Mouse (Mus musculus) forebrain, embryonic 12.5 days (tissue): ENCODE data around the gene Unk. TPM values are rescaled to one million over a fixed set of nuclear protein-coding genes. Genes with fewer than 3 reads are reported as not detected.

Source experiments
- ATAC-seq: fragments of 200-750 bp; cut with Nextera tagmentation; 2 replicates; pipeline ENCODE4 v1.8.0; 2017; ENCODE audit warnings: moderate TSS enrichment; ENCODE audit not compliant: low FRiP score
- H3K27ac ChIP-seq: fragments of 300-500 bp; sonication (generic); 2 replicates; pipeline ENCODE4 v1.5.1; 2016; ENCODE audit warnings: mild to moderate bottlenecking
- H3K27me3 ChIP-seq: fragments of 300-500 bp; sonication (generic); 2 replicates; pipeline ENCODE4 v1.6.1; 2016; ENCODE audit warnings: mild to moderate bottlenecking
- H3K36me3 ChIP-seq: fragments of 300-500 bp; sonication (generic); replicated peaks from 2 replicates; pipeline ENCODE4 v1.6.1; 2016; ENCODE audit warnings: mild to moderate bottlenecking
- H3K4me1 ChIP-seq: fragments of 300-500 bp; sonication (generic); 2 replicates; pipeline ENCODE4 v1.6.1; 2016
- H3K4me2 ChIP-seq: fragments of 300-500 bp; sonication (generic); 2 replicates; pipeline ENCODE4 v1.6.1; 2016; ENCODE audit warnings: mild to moderate bottlenecking, moderate library complexity
- H3K4me3 ChIP-seq: fragments of 300-500 bp; sonication (generic); replicated peaks from 2 replicates; pipeline ENCODE4 v1.5.1; 2016; ENCODE audit warnings: mild to moderate bottlenecking
- H3K9ac ChIP-seq: fragments of 300-500 bp; sonication (generic); 2 replicates; pipeline ENCODE4 v1.6.1; 2016; ENCODE audit warnings: mild to moderate bottlenecking
- H3K9me3 ChIP-seq: fragments of 300-500 bp; sonication (generic); 2 replicates; pipeline ENCODE4 v1.6.1; 2016
- WGBS: fragments of 180-500 bp; shearing (Covaris S2); methylation state at CpG from one replicate; pipeline ENCODE4 v1.1.7; 2016; 5-methylcytosine and 5-hydroxymethylcytosine counted together
- polyA plus RNA-seq: library from polyadenylated mRNA; unstranded; fragments of >200 nt; fragmentation: Nextera tagmentation; extraction: Ambion mirVana; gene quantifications from 2 replicates; pipeline ENCODE4 v1.2.1, GENCODE M21; 2016

The Unk gene
- polyA plus RNA-seq, 1 experiment from 2014 or later: 47.9 TPM

GRCm38 (mm10) chr11:116100839-116101238 is 70.7 kb downstream of the Unk start:
- peaks cover 22% of the 10 kb centered on the region for H3K4me1 ChIP-seq
- H3K4me2 ChIP-seq: no peak overlapping the region
- 84% methylated on average over 7 of the region's 7 CpGs for WGBS
- no peak overlapping the region for H3K9ac ChIP-seq
- ATAC-seq: no peak
- no peak overlapping the region for H3K27ac ChIP-seq
- H3K27me3 ChIP-seq: peaks cover 10% of the 10 kb centered on the region
- no peaks in the 10 kb centered on the region for H3K9me3 ChIP-seq
- no peaks in the 10 kb centered on the region for H3K36me3 ChIP-seq
- no peak overlapping the region for H3K4me3 ChIP-seq

GRCm38 (mm10) chr11:116101931-116102381 is 71.8 kb downstream of the Unk start:
- Histone ChIP-seq H3K9me3 (no peaks in the 10 kb centered on the region), H3K27ac (peak overlapping the region; percentile 84), H3K4me2 (no peak overlapping the region), H3K4me1 (peaks cover 33% of the 10 kb centered on the region), H3K4me3 (no peak overlapping the region), H3K27me3 (peaks cover 21% of the 10 kb centered on the region), H3K36me3 (no peaks in the 10 kb centered on the region), H3K9ac (peak overlapping the region; percentile 44; the same call in 1 of the 2 replicates)
- no peak for ATAC-seq
- WGBS: 12% methylated on average over 11 of the region's 11 CpGs

GRCm38 (mm10) chr11:116102472-116102871 is 72.3 kb downstream of the Unk start:
- 50% methylated on average over 3 of the region's 4 CpGs for WGBS
- no peak for ATAC-seq
- Histone ChIP-seq H3K9ac (no peak overlapping the region), H3K9me3 (no peaks in the 10 kb centered on the region), H3K4me2 (no peak overlapping the region), H3K27ac (peak overlapping the region; percentile 84), H3K27me3 (peaks cover 27% of the 10 kb centered on the region), H3K36me3 (no peaks in the 10 kb centered on the region), H3K4me1 (peaks cover 38% of the 10 kb centered on the region), H3K4me3 (no peak overlapping the region)

DNA sequence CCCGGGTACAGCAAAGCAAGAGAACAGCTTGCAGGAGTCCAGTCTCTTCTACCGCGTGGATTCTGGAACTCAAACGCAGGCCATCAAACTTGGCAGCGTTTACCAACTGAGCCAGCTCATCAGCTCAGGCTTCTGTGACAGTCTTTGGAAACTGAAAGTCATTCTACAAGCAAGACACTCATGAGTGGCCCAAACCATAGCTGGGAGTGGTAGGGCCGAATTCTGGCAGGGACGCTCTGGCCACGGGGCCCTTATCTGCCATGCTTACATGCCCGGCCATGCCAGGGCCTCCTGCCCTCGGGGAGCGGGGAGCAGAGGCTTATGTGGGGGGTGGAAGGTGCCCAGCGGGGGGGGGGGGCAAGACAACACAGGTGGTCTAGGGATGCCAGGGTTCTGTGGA is 73.5 kb downstream of the Unk start:
- H3K4me3 ChIP-seq: no peak overlapping the region
- H3K27ac ChIP-seq: no peak overlapping the region
- H3K4me2 ChIP-seq: no peak overlapping the region
- peaks cover 47% of the 10 kb centered on the region for H3K4me1 ChIP-seq
- no peaks in the 10 kb centered on the region for H3K36me3 ChIP-seq
- H3K9me3 ChIP-seq: no peaks in the 10 kb centered on the region
- peaks cover 38% of the 10 kb centered on the region for H3K27me3 ChIP-seq
- H3K9ac ChIP-seq: peak overlapping the region; percentile 18; the same call in 1 of the 2 replicates
- no peak for ATAC-seq
- WGBS: 84% methylated on average over 12 of the region's 12 CpGs

DNA sequence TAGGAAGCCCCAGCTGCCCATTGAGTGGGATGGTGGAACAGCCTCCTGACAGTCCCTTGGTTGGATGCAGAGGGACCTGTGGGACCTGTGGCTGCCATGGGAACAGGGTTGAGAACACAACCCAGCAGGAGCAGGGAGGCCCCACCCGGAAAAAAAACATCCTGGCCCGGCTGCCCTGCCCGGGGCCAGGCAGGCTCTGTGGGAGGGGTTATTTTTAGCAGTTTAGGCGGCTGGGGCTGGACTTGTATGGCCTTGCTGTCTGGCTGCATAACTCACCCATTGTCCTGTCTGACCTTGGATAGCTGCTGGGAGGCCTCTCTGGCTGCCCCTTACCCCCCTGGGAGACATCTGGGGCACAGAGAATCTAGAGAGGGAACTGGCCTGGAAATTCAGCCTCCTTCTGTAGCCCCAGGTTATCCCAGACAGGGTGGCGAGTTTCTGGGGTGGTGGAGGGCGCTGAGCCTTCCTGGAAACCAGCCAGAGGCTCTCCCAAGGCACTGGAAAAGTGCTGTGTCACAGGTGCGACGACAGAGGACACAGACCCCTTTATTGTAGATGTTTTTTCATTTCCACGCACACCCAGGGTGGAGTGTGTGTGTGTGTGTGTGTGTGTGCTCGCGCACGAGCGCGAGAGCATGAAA is 74.0 kb downstream of the Unk start:
- peaks cover 43% of the 10 kb centered on the region for H3K27me3 ChIP-seq
- H3K4me1 ChIP-seq: peaks cover 52% of the 10 kb centered on the region
- H3K9me3 ChIP-seq: no peaks in the 10 kb centered on the region
- peak overlapping the region; percentile 18; the same call in 1 of the 2 replicates for H3K9ac ChIP-seq
- 0 out of 2 replicates have a peak overlapping the region, but pooled peaks have one; percentile 38 for H3K27ac ChIP-seq
- WGBS: 44% methylated on average over 14 of the region's 14 CpGs
- no peaks in the 10 kb centered on the region for H3K36me3 ChIP-seq
- no peak overlapping the region for H3K4me2 ChIP-seq
- no peak overlapping the region for H3K4me3 ChIP-seq
- ATAC-seq: no peak

DNA sequence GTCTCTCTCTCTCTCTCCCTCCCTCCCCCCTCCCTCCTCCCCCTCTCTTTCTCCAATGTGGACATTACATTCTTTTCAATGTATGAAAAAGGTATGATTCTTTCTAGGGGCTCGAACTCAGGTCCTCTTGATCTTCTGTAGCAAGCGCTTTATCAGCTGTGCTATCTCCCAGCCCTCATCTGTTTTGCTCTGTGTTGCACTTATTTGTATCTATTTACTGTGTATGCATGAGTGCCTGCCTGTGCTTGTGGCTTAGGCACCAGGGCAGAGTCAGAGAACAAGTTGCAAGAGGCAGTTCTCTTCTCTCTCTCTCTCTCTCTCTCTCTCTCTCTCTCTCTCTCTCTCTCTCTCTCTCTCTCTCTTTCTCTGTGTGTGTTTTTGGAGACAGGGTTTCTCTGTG is 74.9 kb downstream of the Unk start:
- H3K9ac ChIP-seq: no peak overlapping the region
- no peak overlapping the region for H3K4me3 ChIP-seq
- ATAC-seq: no peak
- H3K4me1 ChIP-seq: peaks cover 61% of the 10 kb centered on the region
- WGBS: 93% methylated on average over 2 of the region's 2 CpGs
- H3K4me2 ChIP-seq: no peak overlapping the region
- peaks cover 52% of the 10 kb centered on the region for H3K27me3 ChIP-seq
- no peaks in the 10 kb centered on the region for H3K9me3 ChIP-seq
- H3K27ac ChIP-seq: no peak overlapping the region
- H3K36me3 ChIP-seq: no peaks in the 10 kb centered on the region

- no peak for ATAC-seq
- Histone ChIP-seq H3K27me3 (peaks cover 65% of the 10 kb centered on the region), H3K9me3 (no peaks in the 10 kb centered on the region), H3K27ac (no peak overlapping the region), H3K4me1 (peaks cover 64% of the 10 kb centered on the region), H3K4me3 (peak overlapping the region; percentile 5; the same call in 1 of the 2 replicates), H3K9ac (0 out of 2 replicates have a peak overlapping the region, but pooled peaks have one; percentile 38), H3K36me3 (no peaks in the 10 kb centered on the region), H3K4me2 (peak overlapping the region; percentile 36)
- WGBS: 19% methylated on average over 32 of the region's 32 CpGs
These were observed 76.2 kb downstream of the Unk start for GRCm38 (mm10) chr11:116106154-116106962.

- no peak for ATAC-seq
- Histone ChIP-seq H3K27ac (no peak overlapping the region), H3K4me2 (no peak overlapping the region), H3K36me3 (no peaks in the 10 kb centered on the region), H3K9ac (0 out of 2 replicates have a peak overlapping the region, but pooled peaks have one; percentile 38), H3K4me3 (no peak overlapping the region), H3K27me3 (peaks cover 74% of the 10 kb centered on the region), H3K4me1 (peaks cover 57% of the 10 kb centered on the region), H3K9me3 (no peaks in the 10 kb centered on the region)
- WGBS: 14% methylated on average over 14 of the region's 14 CpGs
These were observed 77.0 kb downstream of the Unk start for GRCm38 (mm10) chr11:116106963-116107776.

- no peaks in the 10 kb centered on the region for H3K9me3 ChIP-seq
- H3K27ac ChIP-seq: no peak overlapping the region
- ATAC-seq: no peak
- peaks cover 54% of the 10 kb centered on the region for H3K4me1 ChIP-seq
- no peaks in the 10 kb centered on the region for H3K36me3 ChIP-seq
- no peak overlapping the region for H3K4me3 ChIP-seq
- no peak overlapping the region for H3K9ac ChIP-seq
- peaks cover 78% of the 10 kb centered on the region for H3K27me3 ChIP-seq
- WGBS: 4% methylated on average over 19 of the region's 19 CpGs
- no peak overlapping the region for H3K4me2 ChIP-seq
These were observed 77.7 kb downstream of the Unk start for GRCm38 (mm10) chr11:116107777-116108285.

DNA sequence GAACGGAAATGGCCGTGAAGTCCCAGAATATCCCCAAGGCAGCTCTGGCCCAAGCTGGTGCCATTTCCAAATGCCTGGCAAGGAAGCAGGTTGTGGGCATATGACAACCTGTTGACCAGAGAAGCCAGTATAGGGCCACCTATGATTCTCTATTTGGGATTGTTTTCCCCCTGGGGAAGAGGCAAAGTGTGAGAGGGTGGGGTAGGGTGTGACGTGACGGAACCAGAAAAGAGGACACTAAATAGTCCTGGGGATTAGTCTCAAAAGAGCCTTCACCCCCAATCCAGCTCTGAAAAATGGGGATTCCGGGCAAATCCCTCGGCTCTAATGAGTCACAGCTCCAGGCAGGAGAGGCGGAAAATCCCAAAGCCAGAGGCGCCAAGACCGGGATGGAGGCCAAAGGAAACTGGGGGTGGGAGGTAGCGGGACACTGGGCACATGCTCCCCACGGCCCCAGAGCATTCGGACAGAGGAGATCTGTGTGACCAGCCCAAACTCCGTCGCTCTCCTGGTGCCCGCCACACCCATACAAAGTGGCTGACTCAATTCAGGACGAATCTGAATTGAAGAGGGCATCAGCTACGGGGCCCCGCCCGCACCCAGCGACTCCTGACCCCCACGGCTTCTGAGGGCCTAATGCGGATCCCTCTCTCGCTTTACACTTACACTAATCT is 78.5 kb downstream of the Unk start:
- WGBS: 2% methylated on average over 23 of the region's 23 CpGs
- Histone ChIP-seq H3K9me3 (no peaks in the 10 kb centered on the region), H3K27ac (no peak overlapping the region), H3K4me3 (peak overlapping the region; percentile 38; the same call in 1 of the 2 replicates), H3K9ac (no peak overlapping the region), H3K4me2 (peak overlapping the region; percentile 4; the same call in 1 of the 2 replicates), H3K27me3 (peaks cover 79% of the 10 kb centered on the region), H3K36me3 (no peaks in the 10 kb centered on the region), H3K4me1 (peaks cover 53% of the 10 kb centered on the region)
- ATAC-seq: no peak

GRCm38 (mm10) chr11:116109441-116110081 is 79.4 kb downstream of the Unk start:
- no peaks in the 10 kb centered on the region for H3K36me3 ChIP-seq
- H3K4me3 ChIP-seq: peak overlapping the region; percentile 38
- WGBS: 4% methylated on average over 60 of the region's 70 CpGs
- H3K9ac ChIP-seq: peak overlapping the region; percentile 29
- H3K4me1 ChIP-seq: peaks cover 43% of the 10 kb centered on the region
- H3K4me2 ChIP-seq: peak overlapping the region; percentile 46
- no peaks in the 10 kb centered on the region for H3K9me3 ChIP-seq
- H3K27ac ChIP-seq: no peak overlapping the region
- ATAC-seq: no peak
- peaks cover 79% of the 10 kb centered on the region for H3K27me3 ChIP-seq
